Mouse (Mus musculus) testis, postnatal 10 days (tissue): ENCODE data around the gene Tiprl.
A peak's percentile ranks its signal among the peaks of the same experiment; 100 is the strongest.

Source experiments
- DNase-seq: peaks from one replicate; pipeline ENCODE4 v3.0.0; 2021; ENCODE audit warnings: low spot score

The Tiprl gene

DNA sequence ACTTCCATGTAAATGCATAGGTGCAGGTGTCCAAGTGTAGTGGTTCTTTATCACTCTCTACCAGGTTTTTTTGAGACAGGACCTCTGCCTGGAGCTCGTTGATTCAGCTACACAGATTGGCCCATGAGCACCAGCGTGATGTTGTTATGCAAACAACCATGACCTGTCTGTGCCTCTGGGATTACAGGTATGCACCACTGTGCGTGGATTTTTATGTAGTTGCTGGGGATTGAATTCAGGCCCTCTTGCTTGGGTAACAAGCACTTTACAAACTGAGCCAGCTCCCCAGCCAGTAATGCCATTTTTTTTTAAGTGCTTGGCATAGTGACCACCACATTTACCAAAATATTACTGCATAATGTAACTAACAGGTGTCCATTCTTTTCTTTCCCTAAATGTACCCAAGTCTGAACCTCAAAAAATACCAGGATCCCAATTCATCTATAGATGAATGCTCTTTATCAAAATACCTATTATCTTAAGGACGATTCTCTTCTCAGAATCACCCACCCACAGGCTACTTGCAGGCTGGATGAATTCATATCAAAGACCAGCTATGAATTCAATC lies 35.3 kb downstream of the Tiprl start:
- DNase-seq, result no peak

DNA sequence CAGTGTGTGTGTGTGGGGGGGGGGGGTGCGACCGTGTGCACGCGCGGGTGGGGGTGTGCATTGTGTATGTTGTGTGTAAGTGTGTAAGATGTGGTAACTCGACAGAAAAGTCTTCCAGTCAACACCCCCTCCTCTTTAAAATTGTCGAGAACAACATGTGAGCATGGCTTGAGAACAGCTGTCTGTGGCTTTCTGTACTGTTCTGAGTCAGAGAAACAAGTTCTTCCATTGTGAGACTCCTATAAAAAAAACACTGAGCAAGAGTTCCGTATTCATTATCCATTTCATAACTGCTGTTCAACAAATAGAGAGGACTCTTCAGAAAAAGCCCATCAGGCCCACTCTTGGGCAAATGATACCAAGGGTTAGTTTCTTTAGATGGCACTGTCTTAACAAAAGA lies 36.0 kb downstream of the Tiprl start:
- DNase-seq, result no peak

DNA sequence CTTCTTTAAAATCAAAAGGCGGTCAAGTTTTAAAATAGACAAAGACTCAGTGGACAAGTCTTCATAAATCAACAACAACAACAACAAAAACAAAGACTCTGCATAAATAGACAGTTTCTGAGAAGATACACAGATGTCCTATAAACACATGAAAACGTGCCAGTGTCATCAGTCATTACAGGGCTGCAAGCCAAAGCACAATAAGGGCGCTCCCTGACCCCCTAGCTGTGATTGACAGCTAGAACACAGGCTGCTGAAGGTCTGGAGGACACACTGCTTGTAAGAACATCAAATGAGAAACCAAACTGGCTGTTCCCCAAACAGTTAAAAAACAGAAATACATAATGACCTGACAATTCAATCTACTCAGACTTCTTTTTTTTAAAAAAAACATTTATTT lies 37.2 kb downstream of the Tiprl start:
- no peak for DNase-seq

DNA sequence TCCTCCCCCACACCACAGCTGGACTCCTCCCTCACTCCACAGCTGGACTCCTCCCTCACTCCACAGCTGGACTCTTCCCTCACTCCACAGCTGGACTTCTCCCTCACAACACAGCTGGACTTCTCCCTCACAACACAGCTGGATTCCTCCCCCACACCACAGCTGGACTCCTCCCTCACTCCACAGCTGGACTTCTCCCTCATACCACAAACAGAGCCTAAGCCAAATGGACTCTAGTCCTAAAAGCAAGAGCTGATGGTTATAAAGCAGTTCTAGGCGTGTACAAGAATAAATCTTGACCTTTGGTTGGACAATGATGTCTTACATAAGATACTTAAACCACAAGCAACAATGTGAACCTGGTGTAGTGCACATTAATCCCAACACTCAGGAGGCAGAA lies 37.8 kb downstream of the Tiprl start:
- no peak for DNase-seq

DNA sequence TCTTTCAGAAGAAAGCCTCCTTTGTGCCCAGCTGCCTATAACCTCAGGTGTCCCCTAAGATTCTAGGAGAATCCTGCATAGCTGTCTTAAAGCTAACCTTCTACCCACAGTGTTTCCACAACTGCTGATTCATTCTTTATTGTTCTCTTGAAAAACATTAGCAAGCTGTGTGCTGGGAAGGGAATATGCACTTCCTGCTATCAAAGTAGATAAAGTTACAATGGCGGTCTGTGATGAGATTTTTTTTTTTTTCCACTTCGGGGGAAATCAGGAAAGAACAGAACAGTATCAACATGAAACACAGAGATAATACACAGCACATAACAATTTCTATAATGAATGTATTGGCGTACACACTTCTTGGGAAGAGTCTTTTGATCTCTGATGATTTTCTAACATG lies 38.9 kb downstream of the Tiprl start:
- DNase-seq, result no peak

GRCm38 (mm10) chr1:165195396-165195960 lies 41.3 kb downstream of the Tiprl start:
- no peak for DNase-seq

DNA sequence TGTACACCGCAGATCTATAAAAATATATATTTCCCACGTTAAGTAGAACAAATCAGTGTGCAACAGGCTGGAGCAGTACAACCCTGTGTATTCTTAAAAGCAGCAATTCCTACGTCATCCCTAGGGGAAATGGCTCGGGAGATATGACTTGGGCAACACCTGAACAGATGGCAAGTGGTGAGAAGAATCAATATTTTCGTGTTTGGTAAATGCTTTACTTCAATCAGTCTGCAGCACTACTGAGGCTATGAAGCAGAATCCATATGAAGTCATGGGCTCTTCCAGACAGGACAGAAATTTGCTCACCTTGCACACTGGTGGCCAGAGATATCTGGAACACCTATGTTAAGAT lies 42.2 kb downstream of the Tiprl start:
- no peak for DNase-seq

GRCm38 (mm10) chr1:165193880-165194661 lies 42.7 kb downstream of the Tiprl start, which contains the start of gene Sft2d2:
Gene Sft2d2 (minus strand): TSS chr1:165194438.
- peak; percentile 95 for DNase-seq

DNA sequence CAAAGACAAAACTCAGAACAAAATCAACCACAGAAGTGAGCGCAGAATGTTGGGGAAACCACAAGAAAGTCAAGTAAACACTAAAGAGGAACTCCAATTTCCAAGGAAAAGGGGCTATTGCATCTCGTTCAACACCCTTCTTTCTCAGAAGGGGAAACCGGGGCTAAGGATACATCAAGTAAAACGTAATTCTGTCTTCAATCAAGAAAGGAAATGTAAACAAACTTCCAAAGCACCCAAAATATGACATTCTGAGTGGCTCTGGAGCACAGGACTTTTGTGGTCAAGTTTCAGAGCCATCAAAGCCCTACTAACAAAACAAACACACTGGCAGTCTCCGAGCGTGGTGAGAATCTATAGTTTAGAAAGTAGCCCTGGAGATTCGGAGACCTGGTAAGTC lies 43.4 kb downstream of the Tiprl start:
- DNase-seq, result no peak

DNA sequence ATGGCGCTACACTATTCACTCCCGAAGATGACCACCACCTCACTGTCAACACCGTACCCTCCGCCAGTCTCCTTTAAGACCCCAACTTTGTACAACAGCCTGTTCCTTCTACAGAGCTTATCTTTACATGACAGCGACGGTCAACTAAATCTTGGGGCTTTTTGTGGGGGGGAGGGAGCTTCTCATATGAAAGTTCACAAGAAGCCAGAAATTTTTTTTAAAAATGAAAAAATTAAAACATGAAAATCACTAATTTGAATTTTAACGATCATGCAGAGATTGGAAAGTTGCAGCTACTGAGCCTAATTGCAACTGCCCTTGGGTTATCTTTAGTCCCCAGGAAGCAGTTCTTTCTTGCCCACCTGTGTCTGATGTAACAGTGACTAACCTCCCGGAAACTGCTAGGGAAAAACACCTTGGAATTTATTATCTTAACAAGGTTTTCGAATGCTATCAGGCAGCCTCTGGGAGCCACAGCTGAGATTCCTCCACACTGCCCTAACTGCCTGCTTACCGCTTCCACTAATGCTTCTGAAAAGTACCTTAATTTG lies 44.0 kb downstream of the Tiprl start:
- no peak for DNase-seq

DNA sequence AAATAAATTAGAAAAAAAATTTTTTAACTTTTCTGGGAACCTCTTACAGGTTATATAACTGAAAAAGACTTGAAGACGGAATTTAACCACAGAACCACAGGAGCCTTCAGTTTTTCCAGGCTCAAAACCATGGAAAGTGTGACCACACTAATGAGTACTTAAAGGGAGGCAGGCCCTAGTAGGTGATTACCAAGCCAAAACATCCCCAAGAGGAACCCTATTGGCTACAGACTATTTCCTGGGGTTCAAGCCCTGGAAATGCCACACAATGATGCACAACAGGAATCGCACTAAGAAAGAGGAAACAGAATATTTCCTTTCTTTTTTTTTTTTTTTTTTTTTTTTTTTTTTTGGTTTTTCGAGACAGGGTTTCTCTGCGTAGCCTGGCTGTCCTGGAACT lies 44.7 kb downstream of the Tiprl start:
- DNase-seq, result peak; percentile 13

DNA sequence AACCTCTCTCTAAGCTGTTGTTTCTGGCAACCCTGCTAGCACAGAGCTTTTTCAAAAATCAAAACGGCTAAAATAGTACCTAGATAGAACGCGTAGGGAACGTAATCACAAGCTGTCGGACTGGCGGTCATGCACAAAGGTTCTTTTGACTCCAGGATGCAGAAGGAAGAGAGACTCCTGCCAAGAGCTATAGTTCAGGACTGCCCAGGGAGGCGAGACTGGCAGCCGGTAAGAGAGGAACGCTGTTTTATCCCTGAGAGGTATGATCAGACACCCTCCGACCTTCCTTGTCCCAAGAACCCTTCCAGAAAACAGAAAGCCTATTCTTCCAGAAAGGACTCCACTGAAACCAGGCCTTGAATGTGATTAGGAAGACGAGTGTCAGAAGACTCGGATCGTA lies 45.2 kb downstream of the Tiprl start:
- peak; percentile 14 for DNase-seq

DNA sequence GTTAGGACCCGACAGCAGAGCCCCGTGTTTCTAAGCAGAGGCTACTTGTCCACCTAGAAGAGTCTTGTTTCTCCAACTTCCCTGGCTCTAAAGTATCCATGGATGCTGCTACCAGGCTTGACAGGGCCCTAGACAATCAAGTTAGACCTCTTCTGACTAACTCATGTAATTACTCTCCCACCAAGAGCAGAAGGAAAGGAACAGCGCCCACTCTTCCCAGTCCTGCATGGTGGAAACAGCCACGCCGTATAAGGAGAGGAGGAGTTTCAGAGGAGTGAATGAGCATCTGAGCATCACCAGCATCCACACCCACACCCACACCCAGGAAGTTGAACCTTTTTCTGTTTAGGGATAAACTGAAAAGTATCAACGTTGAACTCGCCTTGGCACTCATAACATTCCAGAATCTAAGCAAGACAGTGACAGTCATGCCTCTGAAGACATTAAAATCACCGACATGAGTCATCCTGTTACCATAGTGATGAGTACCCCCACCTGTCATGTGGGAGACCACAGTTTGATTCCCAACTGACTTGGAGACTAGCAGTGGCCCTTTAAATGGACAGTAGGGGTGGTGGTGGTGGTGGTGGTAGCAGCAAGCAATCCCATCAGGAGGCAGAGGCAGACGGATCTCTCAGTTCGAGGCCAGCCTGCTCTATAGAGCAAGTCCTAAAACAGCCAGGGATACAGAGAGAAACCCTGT lies 46.1 kb downstream of the Tiprl start:
- peak; percentile 22 for DNase-seq

- DNase-seq, result peak; percentile 22
These were observed 46.7 kb downstream of the Tiprl start for GRCm38 (mm10) chr1:165190068-165190467.

- DNase-seq, result peak; percentile 17
These were observed 47.8 kb downstream of the Tiprl start for GRCm38 (mm10) chr1:165188806-165189580.

DNA sequence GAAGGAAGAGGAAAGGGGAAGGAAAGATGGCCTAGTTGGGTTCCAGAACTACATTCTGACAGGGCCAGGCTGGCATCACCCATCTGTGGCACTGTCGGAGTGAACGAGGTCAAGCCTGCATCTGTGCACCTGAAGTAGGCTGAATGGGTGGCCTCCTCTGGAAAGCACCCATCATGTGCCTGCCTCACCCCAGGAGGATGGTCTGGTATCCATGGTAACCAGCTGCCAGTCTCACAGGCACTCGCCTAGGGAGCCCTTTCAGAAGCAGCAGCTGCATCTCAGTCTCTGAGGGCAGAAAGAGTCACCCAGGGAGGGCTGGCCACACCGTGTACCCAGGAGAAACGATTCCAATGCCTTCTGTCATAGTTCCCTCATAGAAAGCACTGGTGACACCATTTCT lies 49.4 kb downstream of the Tiprl start:
- DNase-seq, result no peak

GRCm38 (mm10) chr1:165186491-165186890 lies 50.3 kb downstream of the Tiprl start:
- peak; percentile 27 for DNase-seq

DNA sequence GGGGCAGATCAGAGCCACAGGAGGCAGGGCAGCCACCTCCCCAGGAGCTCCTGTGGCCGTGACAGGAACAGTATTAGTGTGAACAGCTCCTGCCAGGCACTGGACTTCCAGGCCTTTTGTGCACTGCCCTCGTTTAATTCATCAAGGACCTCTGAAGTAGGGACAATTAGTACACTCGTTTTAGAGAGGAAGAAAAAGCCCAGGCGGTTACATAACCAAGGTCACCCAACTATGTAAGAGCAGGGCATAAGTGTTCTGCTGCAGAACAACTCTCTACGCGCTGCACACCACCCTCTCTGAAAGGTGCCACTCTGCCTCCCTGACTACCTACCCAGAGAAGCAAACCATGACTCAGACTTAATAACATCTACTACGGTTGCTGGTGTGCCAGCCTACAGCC lies 51.7 kb downstream of the Tiprl start:
- peak; percentile 29 for DNase-seq

DNA sequence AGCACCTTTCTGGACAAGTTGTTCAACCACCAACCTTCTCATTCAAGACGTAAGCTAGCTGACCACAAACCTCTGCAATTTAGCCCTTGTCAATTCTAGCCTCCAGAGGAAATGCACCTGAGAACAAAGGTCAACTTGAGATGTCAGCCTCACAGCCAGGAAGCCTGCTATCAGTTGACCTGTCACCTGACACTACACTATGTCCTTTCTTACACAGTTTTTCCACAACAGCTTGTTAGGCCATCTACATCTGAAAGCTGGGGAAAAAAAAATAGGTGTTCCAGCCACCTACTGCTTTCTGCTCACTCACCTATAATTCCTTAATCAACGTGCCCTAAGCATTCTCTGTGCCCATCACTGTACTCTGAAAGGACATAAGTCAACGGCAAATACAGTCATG lies 52.6 kb downstream of the Tiprl start:
- peak; percentile 3 for DNase-seq

DNA sequence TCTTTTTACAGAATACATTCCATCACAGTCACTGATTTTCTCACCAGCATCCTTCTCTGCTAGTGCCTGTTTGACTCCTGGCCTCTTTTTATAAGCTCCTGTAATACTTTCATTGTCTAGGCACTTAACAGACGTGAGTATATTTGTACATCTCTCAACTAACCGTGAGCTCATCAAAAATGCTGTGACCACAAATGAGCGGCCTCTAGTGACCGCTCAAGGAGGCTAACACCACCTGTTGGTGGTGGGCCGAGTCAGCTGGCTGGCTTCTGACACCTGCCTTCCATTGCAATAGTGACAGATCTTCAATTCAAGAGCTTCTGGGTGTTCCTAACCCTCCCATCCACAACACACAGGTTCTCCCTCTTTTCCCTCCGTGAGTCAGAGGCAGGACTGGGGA lies 53.4 kb downstream of the Tiprl start:
- DNase-seq, result peak; percentile 32

- no peak for DNase-seq
These were observed 57.5 kb downstream of the Tiprl start for GRCm38 (mm10) chr1:165179321-165179720.

- no peak for DNase-seq
These were observed 58.7 kb downstream of the Tiprl start for GRCm38 (mm10) chr1:165178075-165178474.
